Mouse (Mus musculus) forelimb bud, embryonic 11.5 days (tissue): ENCODE data around the gene Clec4f.
"Not testable (repeated sequence)": the region's sequence is repeated elsewhere in the genome, so short reads cannot be mapped to it uniquely, and the experiment has no call there.

Experiments used
- DNase-seq: peaks from one replicate; pipeline ENCODE4 v3.0.0-alpha.2; 2012; ENCODE audit warnings: low read depth, low spot score

Clec4f gene

DNA sequence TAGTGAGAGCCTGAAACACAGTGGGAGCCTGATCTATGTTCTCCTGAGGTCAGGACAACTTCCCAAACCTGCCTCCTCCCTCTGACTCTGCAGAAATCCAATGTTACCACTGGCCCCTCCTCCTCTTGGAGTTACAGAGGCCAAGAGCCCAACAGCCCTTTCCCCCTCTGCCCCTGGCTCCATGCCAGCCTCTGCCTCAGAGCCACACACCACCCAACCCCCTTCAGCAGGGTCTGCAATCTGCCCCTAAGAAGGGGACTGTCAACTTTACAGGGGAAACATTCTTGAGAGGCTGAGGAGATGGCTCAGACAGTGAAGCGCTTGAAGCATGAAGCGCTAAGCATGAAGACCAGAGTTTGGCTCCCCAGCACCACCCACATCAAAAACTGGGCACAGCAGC is at the start of gene Clec4f:
TSS of gene Clec4f (minus strand) at position 101 of the 400 bp plus-strand sequence.
- DNase-seq, result no peak

- DNase-seq, result no peak
Observed at GRCm38 (mm10) chr6:83704701-83705100, 48.7 kb upstream of the Clec4f start.

- DNase-seq, result no peak
Observed at GRCm38 (mm10) chr6:83704294-83704693, 48.3 kb upstream of the Clec4f start.

DNA sequence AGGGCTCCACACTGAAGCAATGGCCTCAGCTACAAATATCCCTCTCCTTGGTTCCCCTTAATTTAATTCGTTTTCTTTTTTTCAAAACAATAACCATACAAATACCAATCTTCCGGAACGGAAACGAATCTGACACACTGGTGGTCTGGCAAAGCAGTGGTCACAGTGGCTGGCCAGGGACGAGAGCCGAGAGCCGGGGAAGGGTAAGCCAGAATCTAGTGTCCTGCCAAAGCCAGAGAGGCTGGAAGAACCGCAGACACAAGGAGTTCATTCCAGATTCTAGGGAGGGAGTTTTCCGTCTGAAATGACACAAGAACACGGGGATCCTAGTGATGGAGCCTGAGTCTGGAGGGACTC is 47.7 kb upstream of the Clec4f start:
- no peak for DNase-seq

- no peak for DNase-seq
Observed at GRCm38 (mm10) chr6:83703000-83703721, 47.2 kb upstream of the Clec4f start.

DNA sequence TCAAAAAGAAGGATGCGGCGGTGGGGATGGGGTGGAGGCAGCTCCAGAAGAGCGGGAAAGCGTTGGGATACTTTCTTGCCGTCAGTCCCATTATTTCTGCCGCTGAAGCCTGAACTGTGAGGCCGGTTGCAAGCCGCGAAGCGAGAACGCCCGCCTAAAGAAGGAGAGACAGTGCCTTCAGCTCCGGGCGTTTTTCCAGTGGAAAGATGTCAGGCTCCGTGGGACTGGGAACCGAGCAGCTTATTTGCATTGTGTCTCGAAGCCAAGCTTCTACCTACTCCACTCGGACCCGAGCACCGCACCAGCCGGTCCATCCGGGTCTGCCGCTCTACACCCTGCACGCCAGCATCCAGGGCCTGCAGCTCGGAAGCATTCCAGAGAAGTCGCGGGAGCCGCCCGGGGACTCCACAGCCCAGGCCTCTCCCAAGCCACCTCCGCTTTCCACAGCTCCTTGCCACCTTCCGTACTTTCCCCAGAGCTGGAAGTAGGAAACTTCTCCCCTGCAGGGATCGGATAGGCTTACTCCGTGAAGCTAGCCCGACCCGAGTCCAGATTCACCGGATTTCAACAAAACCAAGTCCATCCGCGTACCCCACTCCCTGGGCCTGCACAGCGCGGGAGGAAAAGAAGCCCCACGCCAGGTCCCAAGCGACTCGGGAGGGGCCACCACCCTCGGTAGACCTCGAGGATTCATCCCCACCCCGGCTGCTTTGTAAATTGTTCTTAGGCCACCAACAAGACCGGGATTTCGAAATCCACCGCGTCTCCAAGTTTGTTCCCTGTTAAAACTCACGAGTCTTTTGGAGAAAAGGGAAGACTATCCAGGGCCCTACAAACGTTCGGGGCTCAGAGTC is 46.4 kb upstream of the Clec4f start:
- no peak for DNase-seq

GRCm38 (mm10) chr6:83701001-83701400 is 45.0 kb upstream of the Clec4f start:
- DNase-seq, result no peak

- no peak for DNase-seq
Observed at GRCm38 (mm10) chr6:83699971-83700370, 44.0 kb upstream of the Clec4f start.

DNA sequence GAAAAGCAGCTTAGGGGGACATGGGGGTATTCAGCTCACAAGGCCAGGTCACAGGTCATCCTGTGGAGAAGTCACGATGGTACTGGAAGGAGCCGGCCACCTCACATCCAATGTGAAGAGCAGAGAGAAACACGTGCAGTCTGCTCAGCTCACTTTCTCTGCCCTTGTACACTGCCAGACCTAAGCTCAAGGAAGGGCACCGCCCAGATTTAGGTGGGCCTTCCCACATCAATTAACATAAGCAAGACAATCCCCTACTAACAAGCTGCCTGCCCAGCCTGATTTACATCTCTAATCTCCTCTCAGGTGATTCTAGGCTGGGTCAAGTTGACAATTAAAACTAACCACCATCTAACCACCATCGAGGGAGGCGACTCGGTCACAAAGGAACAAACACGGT is 41.9 kb upstream of the Clec4f start:
- DNase-seq, result no peak

GRCm38 (mm10) chr6:83696684-83697083 is 40.7 kb upstream of the Clec4f start:
- no peak for DNase-seq

GRCm38 (mm10) chr6:83695731-83696130 is 39.7 kb upstream of the Clec4f start:
- no peak for DNase-seq

DNA sequence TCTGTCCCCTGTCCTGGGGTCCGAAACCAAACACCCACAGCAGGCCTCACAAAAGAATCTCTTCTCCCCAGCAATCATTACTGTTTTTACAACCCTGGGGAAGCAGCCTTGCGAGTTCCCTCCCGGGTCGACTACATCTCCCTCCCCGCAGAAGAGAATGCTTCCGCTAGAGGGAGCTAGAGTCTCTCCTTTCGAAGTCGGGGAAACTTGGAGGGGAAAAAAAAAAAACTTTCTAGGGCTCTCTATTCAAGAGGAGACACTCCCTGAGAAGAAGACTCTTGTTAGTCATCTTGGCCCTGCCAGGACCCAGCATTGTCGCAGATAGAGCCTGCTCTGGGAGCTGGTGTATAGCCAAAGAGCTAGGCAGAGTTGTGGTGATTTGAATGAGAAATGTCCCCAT is 37.8 kb upstream of the Clec4f start:
- DNase-seq, result peak; percentile 86

DNA sequence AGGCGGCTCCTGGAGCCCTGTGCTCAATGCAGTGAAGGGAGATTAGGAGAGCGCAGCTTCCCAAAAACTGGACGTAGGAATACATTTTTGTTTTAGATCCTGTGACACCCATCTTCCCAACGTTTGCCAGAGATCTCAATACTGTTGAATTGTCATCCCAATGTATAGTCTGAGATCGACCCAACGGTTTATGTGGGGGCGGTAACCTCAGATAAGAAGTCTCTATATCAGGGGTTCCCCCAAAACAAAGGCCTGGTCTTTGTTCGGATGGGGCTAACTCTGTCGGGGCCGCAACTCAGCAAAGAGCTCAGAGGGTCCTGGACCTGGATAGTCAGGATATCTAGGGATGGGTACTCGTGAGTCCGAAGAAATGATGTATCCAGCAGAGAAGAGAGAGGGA is 37.0 kb upstream of the Clec4f start:
- no peak for DNase-seq

DNA sequence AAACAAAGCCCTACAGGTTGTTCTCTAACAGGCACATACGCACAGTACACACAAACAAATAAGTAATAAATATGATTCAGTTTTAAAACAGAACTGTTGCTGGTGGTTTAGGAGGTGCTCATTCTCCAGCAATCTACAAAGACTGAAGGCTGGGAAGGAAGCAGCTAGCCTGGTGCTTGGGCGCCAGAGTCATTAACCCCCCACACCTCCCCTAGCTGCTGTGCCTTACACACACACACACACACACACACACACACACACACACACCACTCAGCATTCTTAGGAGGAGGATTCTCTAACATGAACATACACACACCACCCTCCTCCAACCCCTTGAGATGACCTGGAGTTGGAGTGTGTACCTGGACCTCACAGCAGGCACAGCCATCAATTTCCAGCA is 34.9 kb upstream of the Clec4f start:
- DNase-seq, result no peak

DNA sequence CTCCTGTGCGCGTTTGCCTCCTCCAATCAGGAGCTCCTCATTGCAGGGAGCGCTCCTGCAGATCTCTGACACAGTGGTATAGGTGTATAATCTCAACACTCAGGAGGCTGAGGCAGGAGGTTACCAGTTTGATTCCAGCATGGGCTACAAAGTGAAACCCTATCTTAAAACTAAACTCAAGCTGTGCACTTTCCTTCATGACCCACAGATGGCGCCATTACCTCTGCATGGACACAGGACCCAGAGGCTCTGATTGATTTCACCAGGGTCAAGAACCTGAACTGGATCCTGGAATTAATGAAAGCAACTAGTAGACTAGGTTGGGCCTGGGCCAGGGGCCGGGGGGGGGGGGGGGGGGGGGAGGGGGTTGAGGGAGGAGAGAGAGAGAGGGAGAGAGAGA is 34.3 kb upstream of the Clec4f start:
- DNase-seq, result no peak

- DNase-seq, result no peak
Observed at GRCm38 (mm10) chr6:83689374-83689773, 33.4 kb upstream of the Clec4f start.

- DNase-seq, result no peak
Observed at GRCm38 (mm10) chr6:83677757-83678156, 21.8 kb upstream of the Clec4f start, which contains the start of gene Cd207. Gene Cd207 (minus strand): TSS chr6:83677857.

DNA sequence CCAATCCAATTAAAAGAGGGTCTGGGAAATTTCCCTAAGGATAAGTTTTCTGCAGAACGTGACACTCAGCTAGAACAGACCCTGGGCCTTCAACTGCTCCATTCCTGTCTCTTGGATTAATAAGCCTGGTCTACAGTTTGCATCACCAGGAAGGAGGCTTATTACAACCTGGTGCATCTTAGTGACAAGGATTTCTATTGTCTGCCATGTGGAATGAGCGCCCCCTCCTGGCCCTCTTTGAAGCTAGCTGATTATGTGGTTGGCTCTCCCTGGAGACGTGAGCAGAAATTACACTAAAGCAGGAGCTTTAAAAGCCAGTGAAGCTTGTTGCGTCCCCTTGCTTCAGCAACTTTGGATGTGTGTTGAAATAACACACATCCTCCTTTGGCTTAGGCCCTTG is 17.4 kb upstream of the Clec4f start:
- DNase-seq, result peak; percentile 74

DNA sequence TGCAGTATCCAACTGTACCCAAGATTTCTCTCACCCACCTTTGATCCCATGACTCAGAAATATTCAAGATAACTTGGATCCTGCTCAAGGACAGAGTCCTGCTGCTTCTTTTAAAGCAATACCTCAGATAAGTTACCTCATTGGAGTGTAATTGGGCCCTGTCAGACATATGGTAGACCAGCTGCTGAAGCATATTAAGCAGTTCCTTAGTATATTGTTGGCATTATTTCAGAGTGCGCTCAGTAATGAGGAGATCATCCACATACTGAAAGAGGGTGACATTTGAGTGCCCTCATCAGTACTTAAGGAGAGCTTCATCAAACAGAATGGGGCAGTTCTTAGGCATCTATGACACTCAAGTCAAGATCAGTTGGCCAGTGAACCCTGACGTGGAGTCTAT is 9.0 kb upstream of the Clec4f start:
- DNase-seq, result no peak

DNA sequence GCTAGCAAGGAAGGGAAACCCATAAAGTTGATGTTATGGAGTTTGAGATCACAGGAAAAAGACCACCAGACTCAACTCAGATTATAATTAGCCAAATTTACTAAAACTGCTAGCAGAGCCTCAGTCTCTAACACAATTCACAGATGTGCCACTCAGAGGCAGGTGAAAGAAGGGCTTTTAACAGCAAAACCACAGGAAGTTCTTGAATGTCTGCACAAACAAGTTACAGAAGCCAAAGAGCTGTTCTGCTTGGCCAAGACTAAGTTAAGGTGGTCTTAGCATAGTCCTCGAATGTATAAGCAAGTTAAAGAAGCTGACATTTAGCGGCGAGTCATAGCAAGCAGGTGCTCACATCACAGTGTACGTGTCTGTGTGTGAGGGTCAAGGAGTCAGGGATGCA is 4.8 kb upstream of the Clec4f start:
- no peak for DNase-seq

- DNase-seq, result no peak
Observed at GRCm38 (mm10) chr6:83646715-83647114, 9.3 kb downstream of the Clec4f start.

DNA sequence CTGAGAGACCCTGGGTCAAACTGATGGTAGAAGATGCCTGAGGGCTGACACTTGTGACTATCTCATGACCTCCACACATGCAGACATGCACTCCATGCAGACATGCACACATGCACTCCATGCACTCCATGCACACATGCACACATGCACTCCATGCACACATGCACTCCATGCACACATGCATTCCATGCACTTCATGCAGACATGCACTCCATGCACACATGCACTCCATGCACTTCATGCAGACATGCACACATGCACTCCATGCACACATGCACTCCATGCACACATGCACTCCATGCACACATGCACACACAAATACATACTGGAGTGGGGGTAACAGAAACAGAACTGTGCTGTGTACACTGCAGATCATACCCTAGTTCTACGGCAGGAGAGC is 20.7 kb downstream of the Clec4f start:
- DNase-seq, result no peak

DNA sequence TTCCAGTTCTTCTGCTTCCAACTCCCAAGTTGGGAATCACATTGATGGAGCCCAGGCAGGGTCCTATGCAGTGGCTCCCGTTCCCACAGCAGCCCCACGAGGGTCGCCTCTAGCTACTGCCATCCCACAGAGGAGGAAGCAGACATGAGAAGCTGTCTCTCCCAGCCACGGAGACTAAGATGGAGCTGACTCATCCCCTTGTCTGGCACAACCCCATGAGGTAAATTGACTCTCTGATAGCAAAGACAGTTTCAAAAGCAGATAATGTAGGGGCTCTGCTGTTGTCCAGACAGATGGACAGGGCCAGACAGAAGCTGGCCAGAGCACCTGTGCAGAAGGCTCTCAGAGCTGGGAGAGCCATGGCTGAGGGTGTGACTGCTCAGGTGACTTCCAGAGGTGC is 21.4 kb downstream of the Clec4f start:
- DNase-seq, result not testable (repeated sequence)
